Comparison of ENCODE assay signal across 8 mouse cellular contexts in the genomic region with DNA sequence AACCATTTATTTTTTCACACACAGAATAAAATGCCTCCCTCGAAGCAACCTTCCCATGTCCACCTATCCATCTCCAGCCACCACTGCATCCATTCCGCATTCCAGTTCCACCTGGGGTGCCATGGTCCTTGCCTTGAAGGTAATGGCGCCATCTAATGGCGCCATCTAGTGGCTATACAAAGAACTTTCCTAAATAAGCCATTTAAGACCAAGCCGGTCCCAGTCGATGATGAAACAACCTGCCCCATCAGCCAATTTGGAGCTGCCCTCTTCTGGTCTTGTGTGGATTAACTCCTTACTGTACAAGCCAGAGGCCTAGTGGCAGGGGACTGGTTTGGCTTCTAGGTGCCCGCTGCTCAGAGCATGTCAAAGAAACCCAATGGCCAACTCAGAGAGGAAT. TPM values are rescaled to one million over a fixed set of nuclear protein-coding genes. Genes with fewer than 3 reads are reported as not detected.
DNase-seq lines count a peak whose midpoint lies in the region; ATAC-seq lines count a peak whose summit lies in the region.

No protein-coding gene starts in this region.

- no peaks in the 10 kb centered on the region for H3K4me1 ChIP-seq in liver, embryonic 11.5 days (replicated peaks; ENCODE audit: control insufficient read depth, insufficient read depth, low read length)
- H3K4me1 ChIP-seq in neural tube, embryonic 14.5 days (ENCODE audit: control insufficient read depth, insufficient read depth, low read length): no peaks in the 10 kb centered on the region

- H3K27ac ChIP-seq in liver, embryonic 11.5 days (ENCODE audit: low read depth, low read length): no peak overlapping the region
- no peak overlapping the region for H3K27ac ChIP-seq in neural tube, embryonic 14.5 days (ENCODE audit: low read depth, low read length)

- 20% methylated on average over 7 of the region's 7 CpGs for WGBS in liver, embryonic 11.5 days
- WGBS in neural tube, embryonic 14.5 days: 20% methylated on average over 7 of the region's 7 CpGs

- H3K9ac ChIP-seq in liver, embryonic 11.5 days (ENCODE audit: low read depth, low read length): no peak overlapping the region
- no peak overlapping the region for H3K9ac ChIP-seq in neural tube, embryonic 14.5 days (replicated peaks; ENCODE audit: low read depth, low read length)

- no peaks in the 10 kb centered on the region for H3K36me3 ChIP-seq in liver, embryonic 11.5 days (ENCODE audit: control insufficient read depth, insufficient read depth, low read length)
- H3K36me3 ChIP-seq in neural tube, embryonic 14.5 days (ENCODE audit: control insufficient read depth, insufficient read depth, low read length): no peaks in the 10 kb centered on the region

- DNase-seq in CD4-positive, CD25-positive, alpha-beta regulatory T cell, adult 2 months (ENCODE audit: low read depth, low spot score): peak; percentile 1
- DNase-seq in liver: peak; percentile 3
- DNase-seq in liver, embryonic 11.5 days (ENCODE audit: low spot score): no peak
- DNase-seq in embryo, embryonic 9.5 days (ENCODE audit: extremely low spot score): peak; percentile 19
- DNase-seq in T-cell, adult 2 months (ENCODE audit: low spot score): no peak
- no peak for DNase-seq in urinary bladder, postnatal 25 days (ENCODE audit: low spot score)

- no peak overlapping the region for H3K4me2 ChIP-seq in liver, embryonic 11.5 days
- H3K4me2 ChIP-seq in neural tube, embryonic 14.5 days (ENCODE audit: low read depth, low read length): no peak overlapping the region

- ATAC-seq in CD4-positive, CD25-positive, alpha-beta regulatory T cell, adult 4 months: no peak
- ATAC-seq in liver, embryonic 11.5 days (replicated peaks; ENCODE audit: low FRiP score): no peak
- peak; percentile 24; the same call in 1 of the 2 replicates for ATAC-seq in neural tube, embryonic 14.5 days (ENCODE audit: low read depth)

- H3K4me3 ChIP-seq in liver, embryonic 11.5 days (ENCODE audit: low read depth, low read length): no peak overlapping the region
- H3K4me3 ChIP-seq in neural tube, embryonic 14.5 days (ENCODE audit: low read depth, low read length): no peak overlapping the region

- H3K9me3 ChIP-seq in liver, embryonic 11.5 days (ENCODE audit: control insufficient read depth, low read length): no peaks in the 10 kb centered on the region
- no peaks in the 10 kb centered on the region for H3K9me3 ChIP-seq in neural tube, embryonic 14.5 days (ENCODE audit: control insufficient read depth, low read length)

- H3K27me3 ChIP-seq in liver, embryonic 11.5 days (replicated peaks; ENCODE audit: control insufficient read depth, insufficient read depth, low read length): no peaks in the 10 kb centered on the region
- H3K27me3 ChIP-seq in neural tube, embryonic 14.5 days (ENCODE audit: control insufficient read depth, insufficient read depth, low read length): no peaks in the 10 kb centered on the region

RNA-seq across cellular contexts. Expression of a gene that starts 28.7 kb away (rescaled TPM):
- not detected for polyA plus RNA-seq in CD4-positive, CD25-positive, alpha-beta regulatory T cell, adult 4 months (2017; shearing (Covaris generic))
- polyA plus RNA-seq in liver, embryonic 11.5 days (2014; fragmentation: Nextera tagmentation; extraction: Ambion mirVana): 0.40 and 1.0 TPM in 2 replicates
- polyA plus RNA-seq in neural tube, embryonic 14.5 days (2014; fragmentation: Nextera tagmentation; extraction: Ambion mirVana): 38.1 and 61.4 TPM in 2 replicates

Comparison
In these comparisons a context has a peak if more than half of its experiments do, and no peak if none do; other contexts are left out.
1. DNase-seq: peak in CD4-positive, CD25-positive, alpha-beta regulatory T cell, adult 2 months (single experiment), liver (single experiment) and embryo, embryonic 9.5 days (single experiment); none in liver, embryonic 11.5 days (single experiment), T-cell, adult 2 months (single experiment) and urinary bladder, postnatal 25 days (single experiment).
2. RNA of a gene that starts 28.7 kb away (polyA plus RNA-seq): 38.1 to 61.4 TPM in neural tube, embryonic 14.5 days; 0.40 to 1.0 TPM in liver, embryonic 11.5 days and not detected in CD4-positive, CD25-positive, alpha-beta regulatory T cell, adult 4 months; every median in the first group is over 10 times any median in the second.